Mouse (Mus musculus): ENCODE measurements around the gene Trpc7. TPM values are rescaled to one million over a fixed set of nuclear protein-coding genes. Genes with fewer than 3 reads are reported as not detected.

The Trpc7 gene
- total RNA-seq, 1 experiment = not detected

GRCm38 (mm10) chr13:56794441-56794840 lies 101.4 kb downstream of the Trpc7 start:
- Histone ChIP-seq H3K9ac (ENCODE audit: insufficient read depth, low read depth, low read length, poor library complexity, severe bottlenecking) (no peak overlapping the region), H3K9me3 (ENCODE audit: control insufficient read depth, insufficient read depth, low read depth, low read length) (no peaks in the 10 kb centered on the region), H3K4me3 (ENCODE audit: insufficient read depth in 1 of 2, low read depth in 1 of 2, low read length in 2 of 2, poor library complexity in 1 of 2, severe bottlenecking in 1 of 2) (no peak overlapping the region), H3K36me3 (ENCODE audit: control insufficient read depth, insufficient read depth, low read length, poor library complexity, severe bottlenecking) (no peaks in the 10 kb centered on the region), H3K4me1 (ENCODE audit: control insufficient read depth in 2 of 2, insufficient read depth in 2 of 2, low read length in 2 of 2, poor library complexity in 1 of 2) (peaks cover 0 to 4% of the 10 kb centered on the region in 2 experiments; a peak in 1 of 4 replicates), H3K27ac (ENCODE audit: insufficient read depth, low read depth, low read length, poor library complexity, severe bottlenecking) (no peak overlapping the region)
- TF ChIP-seq ZNF384 (IDR thresholded peaks at IDR 0.05; ENCODE audit: low read depth, low read length) = no peak
- TF ChIP-seq ZC3H11A (IDR thresholded peaks at IDR 0.05; ENCODE audit: borderline replicate concordance, low read depth, low read length) = no peak
- no peak for TF ChIP-seq HCFC1 (IDR thresholded peaks at IDR 0.05; ENCODE audit: borderline replicate concordance, insufficient read depth, low read length)
- TF ChIP-seq MAFK (IDR thresholded peaks at IDR 0.05; ENCODE audit: insufficient read depth, low read depth, low read length) = no peak
- TF ChIP-seq CHD2 (IDR thresholded peaks at IDR 0.05; ENCODE audit: low read depth, low read length) = no peak
- in situ Hi-C loops (cut with MboI; ENCODE audit: low sequenced_read_pairs in 2 of 2, unreplicated experiment in 2 of 2) = no loop called here
- no peak for DNase-seq (ENCODE audit: low read depth, low spot score)

- in situ Hi-C loops (cut with MboI; ENCODE audit: low sequenced_read_pairs in 2 of 2, unreplicated experiment in 2 of 2) = no loop called here
- DNase-seq (ENCODE audit: low read depth, low spot score) = no peak
- H3K36me3 ChIP-seq (ENCODE audit: control insufficient read depth, insufficient read depth, low read length, poor library complexity, severe bottlenecking) = no peaks in the 10 kb centered on the region
These were observed 102.9 kb downstream of the Trpc7 start for GRCm38 (mm10) chr13:56792844-56793243.

GRCm38 (mm10) chr13:56790683-56791082 lies 105.1 kb downstream of the Trpc7 start:
- TF ChIP-seq HCFC1 (IDR thresholded peaks at IDR 0.05; ENCODE audit: borderline replicate concordance, insufficient read depth, low read length) = no peak
- no peak for TF ChIP-seq ZC3H11A (IDR thresholded peaks at IDR 0.05; ENCODE audit: borderline replicate concordance, low read depth, low read length)
- TF ChIP-seq CHD2 (IDR thresholded peaks at IDR 0.05; ENCODE audit: low read depth, low read length) = no peak
- no peak for TF ChIP-seq ZNF384 (IDR thresholded peaks at IDR 0.05; ENCODE audit: low read depth, low read length)
- no peak for TF ChIP-seq MAFK (IDR thresholded peaks at IDR 0.05; ENCODE audit: insufficient read depth, low read depth, low read length)
- H3K4me1 ChIP-seq (ENCODE audit: control insufficient read depth in 2 of 2, insufficient read depth in 2 of 2, low read length in 2 of 2, poor library complexity in 1 of 2) = peaks cover 0 to 4% of the 10 kb centered on the region in 2 experiments; a peak in 1 of 4 replicates
- no peak overlapping the region for H3K4me3 ChIP-seq (ENCODE audit: insufficient read depth in 1 of 2, low read depth in 1 of 2, low read length in 2 of 2, poor library complexity in 1 of 2, severe bottlenecking in 1 of 2)
- no peak overlapping the region for H3K27ac ChIP-seq (ENCODE audit: insufficient read depth, low read depth, low read length, poor library complexity, severe bottlenecking)
- H3K9me3 ChIP-seq (ENCODE audit: control insufficient read depth, insufficient read depth, low read depth, low read length) = no peaks in the 10 kb centered on the region
- no peak overlapping the region for H3K9ac ChIP-seq (ENCODE audit: insufficient read depth, low read depth, low read length, poor library complexity, severe bottlenecking)
- in situ Hi-C loops (cut with MboI; ENCODE audit: low sequenced_read_pairs in 2 of 2, unreplicated experiment in 2 of 2) = no loop called here
- H3K36me3 ChIP-seq (ENCODE audit: control insufficient read depth, insufficient read depth, low read length, poor library complexity, severe bottlenecking) = no peaks in the 10 kb centered on the region
- no peak for DNase-seq (ENCODE audit: low read depth, low spot score)

More at GRCm38 (mm10) chr13:56792844-56793243, 102.9 kb downstream of the Trpc7 start:
- TF ChIP-seq ZC3H11A (IDR thresholded peaks at IDR 0.05; ENCODE audit: borderline replicate concordance, low read depth, low read length) (no peak), ZNF384 (IDR thresholded peaks at IDR 0.05; ENCODE audit: low read depth, low read length) (no peak), MAFK (IDR thresholded peaks at IDR 0.05; ENCODE audit: insufficient read depth, low read depth, low read length) (no peak), CHD2 (IDR thresholded peaks at IDR 0.05; ENCODE audit: low read depth, low read length) (no peak), HCFC1 (IDR thresholded peaks at IDR 0.05; ENCODE audit: borderline replicate concordance, insufficient read depth, low read length) (no peak)
- no peak overlapping the region for H3K9ac ChIP-seq (ENCODE audit: insufficient read depth, low read depth, low read length, poor library complexity, severe bottlenecking)
- H3K9me3 ChIP-seq (ENCODE audit: control insufficient read depth, insufficient read depth, low read depth, low read length) = no peaks in the 10 kb centered on the region
- peaks cover 0 to 4% of the 10 kb centered on the region in 2 experiments; a peak in 1 of 4 replicates for H3K4me1 ChIP-seq (ENCODE audit: control insufficient read depth in 2 of 2, insufficient read depth in 2 of 2, low read length in 2 of 2, poor library complexity in 1 of 2)
- H3K27ac ChIP-seq (ENCODE audit: insufficient read depth, low read depth, low read length, poor library complexity, severe bottlenecking) = no peak overlapping the region
- H3K4me3 ChIP-seq (ENCODE audit: insufficient read depth in 1 of 2, low read depth in 1 of 2, low read length in 2 of 2, poor library complexity in 1 of 2, severe bottlenecking in 1 of 2) = no peak overlapping the region

GRCm38 (mm10) chr13:56782621-56783020 lies 113.2 kb downstream of the Trpc7 start:
- Histone ChIP-seq H3K9ac (ENCODE audit: insufficient read depth, low read depth, low read length, poor library complexity, severe bottlenecking) (no peak overlapping the region), H3K9me3 (ENCODE audit: control insufficient read depth, insufficient read depth, low read depth, low read length) (no peaks in the 10 kb centered on the region), H3K36me3 (ENCODE audit: control insufficient read depth, insufficient read depth, low read length, poor library complexity, severe bottlenecking) (no peaks in the 10 kb centered on the region), H3K4me1 (ENCODE audit: control insufficient read depth in 2 of 2, insufficient read depth in 2 of 2, low read length in 2 of 2, poor library complexity in 1 of 2) (no peaks in the 10 kb centered on the region), H3K4me3 (ENCODE audit: insufficient read depth in 1 of 2, low read depth in 1 of 2, low read length in 2 of 2, poor library complexity in 1 of 2, severe bottlenecking in 1 of 2) (no peak overlapping the region), H3K27ac (ENCODE audit: insufficient read depth, low read depth, low read length, poor library complexity, severe bottlenecking) (no peak overlapping the region)
- in situ Hi-C loops (cut with MboI; ENCODE audit: low sequenced_read_pairs in 2 of 2, unreplicated experiment in 2 of 2) = no loop called here
- no peak for DNase-seq (ENCODE audit: low read depth, low spot score)
- no peak for TF ChIP-seq MAFK (IDR thresholded peaks at IDR 0.05; ENCODE audit: insufficient read depth, low read depth, low read length)
- no peak for TF ChIP-seq HCFC1 (IDR thresholded peaks at IDR 0.05; ENCODE audit: borderline replicate concordance, insufficient read depth, low read length)
- TF ChIP-seq ZC3H11A (IDR thresholded peaks at IDR 0.05; ENCODE audit: borderline replicate concordance, low read depth, low read length) = no peak
- TF ChIP-seq CHD2 (IDR thresholded peaks at IDR 0.05; ENCODE audit: low read depth, low read length) = no peak
- TF ChIP-seq ZNF384 (IDR thresholded peaks at IDR 0.05; ENCODE audit: low read depth, low read length) = no peak

- DNase-seq (ENCODE audit: low read depth, low spot score) = no peak
These were observed 114.1 kb downstream of the Trpc7 start for GRCm38 (mm10) chr13:56781697-56782096.

More at GRCm38 (mm10) chr13:56781697-56782096, 114.1 kb downstream of the Trpc7 start:
- no peak overlapping the region for H3K27ac ChIP-seq (ENCODE audit: insufficient read depth, low read depth, low read length, poor library complexity, severe bottlenecking)
- in situ Hi-C loops (cut with MboI; ENCODE audit: low sequenced_read_pairs in 2 of 2, unreplicated experiment in 2 of 2) = no loop called here
- no peak overlapping the region for H3K9ac ChIP-seq (ENCODE audit: insufficient read depth, low read depth, low read length, poor library complexity, severe bottlenecking)
- no peaks in the 10 kb centered on the region for H3K9me3 ChIP-seq (ENCODE audit: control insufficient read depth, insufficient read depth, low read depth, low read length)
- no peaks in the 10 kb centered on the region for H3K36me3 ChIP-seq (ENCODE audit: control insufficient read depth, insufficient read depth, low read length, poor library complexity, severe bottlenecking)
- H3K4me3 ChIP-seq (ENCODE audit: insufficient read depth in 1 of 2, low read depth in 1 of 2, low read length in 2 of 2, poor library complexity in 1 of 2, severe bottlenecking in 1 of 2) = no peak overlapping the region
- TF ChIP-seq ZC3H11A (IDR thresholded peaks at IDR 0.05; ENCODE audit: borderline replicate concordance, low read depth, low read length) (no peak), HCFC1 (IDR thresholded peaks at IDR 0.05; ENCODE audit: borderline replicate concordance, insufficient read depth, low read length) (no peak), MAFK (IDR thresholded peaks at IDR 0.05; ENCODE audit: insufficient read depth, low read depth, low read length) (no peak), CHD2 (IDR thresholded peaks at IDR 0.05; ENCODE audit: low read depth, low read length) (no peak), ZNF384 (IDR thresholded peaks at IDR 0.05; ENCODE audit: low read depth, low read length) (no peak)
- no peaks in the 10 kb centered on the region for H3K4me1 ChIP-seq (ENCODE audit: control insufficient read depth in 2 of 2, insufficient read depth in 2 of 2, low read length in 2 of 2, poor library complexity in 1 of 2)

All from ES-E14 (cell line).